Mouse (Mus musculus) olfactory bulb, adult 2 months (tissue): ENCODE results near the gene Gk2.

Experiments
- CTCF ChIP-seq: fragments of 200-500 bp; IDR thresholded peaks from 2 replicates; pipeline ENCODE4 v1.5.1; 2012; ENCODE audit warnings: low read depth, mild to moderate bottlenecking, low read length, moderate library complexity; ENCODE audit not compliant: insufficient read depth
- POLR2A ChIP-seq: fragments of 200-500 bp; IDR thresholded peaks from 2 replicates; pipeline ENCODE4 v1.6.1; 2012; ENCODE audit warnings: mild to moderate bottlenecking, low read depth, low read length, moderate library complexity; ENCODE audit not compliant: insufficient read depth

DNA sequence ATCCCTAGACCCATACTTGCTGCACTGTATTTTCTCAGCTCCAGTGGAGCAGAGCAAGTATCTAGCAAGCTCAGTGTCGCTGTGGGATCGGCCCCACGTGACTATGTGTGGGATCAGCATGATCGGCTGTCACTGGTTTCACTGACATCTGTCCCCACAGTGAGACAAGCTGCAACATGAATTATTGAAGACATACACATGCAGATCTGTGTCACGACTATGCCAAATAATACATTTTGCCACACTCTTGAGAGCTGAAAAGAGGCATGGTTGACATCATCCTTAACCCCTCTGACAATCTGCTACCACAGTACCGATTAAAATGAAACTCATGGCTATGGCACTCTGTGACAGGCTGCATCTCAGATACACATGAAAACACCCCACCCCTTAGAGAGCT is 41.0 kb downstream of the Gk2 start:
- TF ChIP-seq POLR2A (no peak), CTCF (no peak)
